Mouse (Mus musculus) ES-Bruce4 (cell line): ENCODE measurements around the gene 1700020N01Rik. TPM values are rescaled to one million over a fixed set of nuclear protein-coding genes. Genes with fewer than 3 reads are reported as not detected.

Source experiments
- H3K27ac ChIP-seq: 2 replicates; pipeline ENCODE4 v1.5.1; 2012; ENCODE audit warnings: low read length, inconsistent platforms; ENCODE audit not compliant: insufficient read depth
- H3K27me3 ChIP-seq: 2 replicates; pipeline ENCODE4 v1.6.1; 2012; ENCODE audit warnings: mild to moderate bottlenecking, low read length, inconsistent platforms; ENCODE audit not compliant: control insufficient read depth, poor library complexity, insufficient read depth, severe bottlenecking
- H3K36me3 ChIP-seq: 2 replicates; pipeline ENCODE4 v1.6.1; 2012; ENCODE audit warnings: inconsistent platforms, mild to moderate bottlenecking, low read length, moderate library complexity; ENCODE audit not compliant: control insufficient read depth, poor library complexity, insufficient read depth, severe bottlenecking
- H3K4me1 ChIP-seq: one replicate; pipeline ENCODE4 v1.8.1; 2011; ENCODE audit warnings: low read length; ENCODE audit not compliant: control insufficient read depth, insufficient read depth
- H3K4me3 ChIP-seq: 2 replicates; pipeline ENCODE4 v1.5.1; 2011; ENCODE audit warnings: low read depth, mild to moderate bottlenecking, low read length
- H3K9ac ChIP-seq: 2 replicates; pipeline ENCODE4 v1.6.1; 2012; ENCODE audit warnings: low read depth, mild to moderate bottlenecking, inconsistent platforms; ENCODE audit not compliant: poor library complexity, severe bottlenecking
- H3K9me3 ChIP-seq: replicated peaks from 2 replicates; pipeline ENCODE4 v1.6.1; 2012; ENCODE audit warnings: mild to moderate bottlenecking, low read length, inconsistent platforms; ENCODE audit not compliant: control insufficient read depth, poor library complexity, insufficient read depth, severe bottlenecking
- CTCF ChIP-seq: IDR thresholded peaks from one replicate; pipeline ENCODE4 v1.8.1; 2011; ENCODE audit warnings: low read depth, low read length
- EP300 ChIP-seq: IDR thresholded peaks from 2 replicates; pipeline ENCODE4 v1.6.1; 2011; ENCODE audit warnings: low read depth, low read length; ENCODE audit not compliant: insufficient read depth
- POLR2A ChIP-seq: IDR thresholded peaks from one replicate; pipeline ENCODE4 v1.8.1; 2011; ENCODE audit warnings: low read length; ENCODE audit not compliant: insufficient read depth
- polyA plus RNA-seq: library from polyadenylated mRNA; stranded (reverse); fragments of >200 nt; gene quantifications from 2 replicates; pipeline ENCODE4 v1.2.4, GENCODE M21; 2011; ENCODE audit warnings: low read depth; ENCODE audit not compliant: missing spikeins, insufficient read depth, insufficient read length

1700020N01Rik gene
- not detected in 2 replicates for polyA plus RNA-seq

GRCm38 (mm10) chr10:21592896-21593380, at the start of gene 1700020N01Rik:
1700020N01Rik (plus strand) TSS chr10:21593145.
- no peaks in the 10 kb centered on the region for H3K4me1 ChIP-seq
- H3K4me3 ChIP-seq: no peak within 1 kb of the TSS
- TF ChIP-seq EP300 (no peak), POLR2A (no peak), CTCF (no peak)

GRCm38 (mm10) chr10:21543576-21544278, 49.2 kb upstream of the 1700020N01Rik start:
- Histone ChIP-seq H3K4me3 (no peak overlapping the region), H3K27ac (no peak overlapping the region), H3K9ac (no peak overlapping the region), H3K27me3 (no peaks in the 10 kb centered on the region), H3K36me3 (no peaks in the 10 kb centered on the region), H3K9me3 (no peaks in the 10 kb centered on the region), H3K4me1 (no peaks in the 10 kb centered on the region)
- no peak for TF ChIP-seq POLR2A
- no peak for TF ChIP-seq EP300
- no peak for TF ChIP-seq CTCF

More at GRCm38 (mm10) chr10:21592896-21593380, at the start of gene 1700020N01Rik:
- Histone ChIP-seq H3K27me3 (no peaks in the 10 kb centered on the region), H3K9ac (no peak within 1 kb of the TSS), H3K36me3 (no peaks in the 10 kb centered on the region), H3K27ac (no peak within 1 kb of the TSS), H3K9me3 (no peaks in the 10 kb centered on the region)

GRCm38 (mm10) chr10:21544721-21545120, 48.2 kb upstream of the 1700020N01Rik start:
- Histone ChIP-seq H3K27ac (no peak overlapping the region), H3K9me3 (no peaks in the 10 kb centered on the region), H3K9ac (no peak overlapping the region), H3K4me1 (no peaks in the 10 kb centered on the region), H3K36me3 (no peaks in the 10 kb centered on the region), H3K27me3 (no peaks in the 10 kb centered on the region), H3K4me3 (no peak overlapping the region)
- no peak for TF ChIP-seq CTCF
- no peak for TF ChIP-seq EP300
- TF ChIP-seq POLR2A: no peak

- Histone ChIP-seq H3K36me3 (no peaks in the 10 kb centered on the region), H3K9me3 (no peaks in the 10 kb centered on the region), H3K9ac (no peak overlapping the region), H3K4me1 (no peaks in the 10 kb centered on the region), H3K27me3 (no peaks in the 10 kb centered on the region), H3K4me3 (no peak overlapping the region), H3K27ac (no peak overlapping the region)
- TF ChIP-seq CTCF (no peak), POLR2A (no peak), EP300 (no peak)
Observed at GRCm38 (mm10) chr10:21545446-21545845, 47.5 kb upstream of the 1700020N01Rik start.

- Histone ChIP-seq H3K4me1 (no peaks in the 10 kb centered on the region), H3K27ac (no peak overlapping the region), H3K27me3 (no peaks in the 10 kb centered on the region), H3K4me3 (no peak overlapping the region), H3K36me3 (no peaks in the 10 kb centered on the region), H3K9me3 (no peaks in the 10 kb centered on the region), H3K9ac (no peak overlapping the region)
- no peak for TF ChIP-seq CTCF
- no peak for TF ChIP-seq POLR2A
- no peak for TF ChIP-seq EP300
Observed at GRCm38 (mm10) chr10:21548871-21549505, 44.0 kb upstream of the 1700020N01Rik start.

GRCm38 (mm10) chr10:21552967-21553682, 39.8 kb upstream of the 1700020N01Rik start:
- Histone ChIP-seq H3K27ac (no peak overlapping the region), H3K9me3 (no peaks in the 10 kb centered on the region), H3K9ac (no peak overlapping the region), H3K36me3 (no peaks in the 10 kb centered on the region), H3K4me3 (no peak overlapping the region), H3K4me1 (no peaks in the 10 kb centered on the region), H3K27me3 (no peaks in the 10 kb centered on the region)
- TF ChIP-seq POLR2A (no peak), CTCF (no peak), EP300 (no peak)
